Mouse (Mus musculus) R1 (cell line): ENCODE results near the gene Fndc5.

ENCODE experiments used
- DNase-seq: peaks from one replicate; pipeline ENCODE4 v3.0.0-alpha.2; 2018; ENCODE audit warnings: low read depth, low spot score

The Fndc5 gene

GRCm38 (mm10) chr4:129136579-129137391 lies at the start of gene Fndc5:
Fndc5 (plus strand) TSS chr4:129136999.
- peak; percentile 27 for DNase-seq

GRCm38 (mm10) chr4:129087850-129088249 lies 48.9 kb upstream of the Fndc5 start:
- DNase-seq, result peak; percentile 69

DNA sequence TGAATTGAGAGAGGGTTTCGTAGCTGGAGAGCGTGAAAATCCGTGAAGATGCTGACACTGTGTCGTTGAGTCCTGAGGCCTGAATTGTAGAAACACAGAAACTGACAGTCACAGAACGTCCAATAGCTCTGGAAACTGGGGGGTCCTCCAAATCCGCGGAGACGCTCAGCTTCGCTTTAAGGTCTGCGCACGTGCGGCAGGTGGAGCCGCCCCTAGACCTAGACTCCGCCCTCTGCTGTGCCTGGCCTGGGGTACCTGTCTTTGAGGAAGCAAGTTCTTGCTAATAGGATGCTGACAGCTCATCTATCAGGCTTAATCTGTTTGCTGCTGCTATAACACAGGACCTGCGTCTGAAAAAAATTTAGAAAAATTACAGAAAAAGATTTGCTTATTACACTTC lies 41.5 kb upstream of the Fndc5 start:
- no peak for DNase-seq

GRCm38 (mm10) chr4:129097006-129097405 lies 39.8 kb upstream of the Fndc5 start:
- DNase-seq, result peak; percentile 57

DNA sequence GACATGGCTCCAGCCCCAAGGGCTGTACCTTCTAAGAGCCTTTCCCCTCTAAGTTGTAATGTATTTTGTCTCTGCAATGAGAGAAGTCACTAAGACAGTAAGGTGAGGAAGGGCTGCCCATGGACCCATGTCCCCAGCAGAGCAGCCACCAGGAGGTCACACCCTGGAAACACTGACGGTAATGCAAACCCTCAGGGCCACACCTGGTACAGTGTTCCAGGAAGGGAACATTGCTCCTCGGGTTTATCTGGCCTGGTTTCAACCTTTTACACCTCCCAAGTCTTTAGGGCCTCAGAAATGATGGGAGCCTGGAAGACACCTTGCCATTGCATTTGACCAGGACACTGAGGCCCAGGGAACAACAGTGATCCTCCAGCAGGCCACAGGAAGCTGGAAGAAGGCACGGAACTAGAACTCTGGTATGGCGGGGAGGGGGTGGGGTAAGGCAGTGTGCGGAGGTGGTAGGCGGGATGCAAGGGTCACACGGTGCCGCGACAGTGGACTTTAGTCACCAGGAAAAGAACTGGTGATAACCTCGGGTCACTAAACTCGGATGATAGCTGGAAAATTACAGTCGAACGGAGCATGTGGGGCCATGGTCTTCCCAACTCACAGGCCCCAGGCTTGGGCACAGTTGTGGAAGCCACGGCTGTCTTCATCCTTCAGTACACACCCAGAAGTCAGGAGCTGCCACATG lies 34.5 kb upstream of the Fndc5 start:
- no peak for DNase-seq

- DNase-seq, result peak; percentile 37
These were observed 31.4 kb upstream of the Fndc5 start, which contains the start of gene Tmem54 for GRCm38 (mm10) chr4:129105356-129105755. Tmem54 (plus strand) TSS chr4:129105548.

DNA sequence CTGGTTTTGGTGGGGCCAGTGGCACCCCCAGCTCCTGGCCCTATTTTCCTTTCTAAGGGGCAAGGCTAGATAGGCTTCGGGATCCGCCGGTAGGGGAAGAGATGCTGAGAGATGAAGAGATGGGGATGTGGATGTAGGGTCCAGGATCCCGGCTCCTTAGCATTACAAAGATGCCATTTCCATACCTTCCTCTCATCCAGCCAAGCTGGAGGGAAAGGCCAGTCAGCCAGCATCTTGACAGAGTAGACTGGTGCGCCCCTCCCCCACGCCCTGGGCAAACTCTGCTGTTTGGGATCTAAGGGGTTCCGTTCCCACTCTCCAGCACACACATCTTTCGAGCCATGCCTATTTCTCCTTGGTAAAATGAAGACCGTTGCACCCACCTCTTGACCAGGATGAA lies 30.7 kb upstream of the Fndc5 start:
- DNase-seq, result no peak

GRCm38 (mm10) chr4:129107348-129107899 lies 29.4 kb upstream of the Fndc5 start:
- DNase-seq, result no peak

- no peak for DNase-seq
These were observed 28.2 kb upstream of the Fndc5 start for GRCm38 (mm10) chr4:129108624-129109023.

GRCm38 (mm10) chr4:129110804-129111203 lies 26.0 kb upstream of the Fndc5 start:
- no peak for DNase-seq

- peak; percentile 75 for DNase-seq
These were observed 25.4 kb upstream of the Fndc5 start for GRCm38 (mm10) chr4:129111350-129111749.

DNA sequence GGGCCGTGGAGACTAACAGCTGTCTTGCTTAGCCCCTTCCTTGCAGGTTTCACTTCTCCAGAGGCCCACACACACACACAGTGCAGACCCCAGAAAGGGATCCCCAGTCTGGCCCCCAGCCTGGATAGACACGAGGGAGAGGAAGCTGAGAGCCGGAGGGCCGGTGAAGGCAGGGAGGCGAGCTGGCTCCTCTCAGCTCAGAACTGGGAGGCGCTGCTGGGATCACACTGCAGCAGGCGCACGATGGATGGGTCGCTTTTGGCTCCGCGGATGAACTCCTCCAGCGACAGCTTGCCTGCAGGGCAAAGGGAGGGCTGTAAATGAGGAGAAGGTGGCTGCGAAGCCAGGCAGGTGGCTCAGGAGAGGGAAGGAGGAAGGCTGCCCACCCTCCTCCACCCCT lies 24.6 kb upstream of the Fndc5 start:
- DNase-seq, result no peak

DNA sequence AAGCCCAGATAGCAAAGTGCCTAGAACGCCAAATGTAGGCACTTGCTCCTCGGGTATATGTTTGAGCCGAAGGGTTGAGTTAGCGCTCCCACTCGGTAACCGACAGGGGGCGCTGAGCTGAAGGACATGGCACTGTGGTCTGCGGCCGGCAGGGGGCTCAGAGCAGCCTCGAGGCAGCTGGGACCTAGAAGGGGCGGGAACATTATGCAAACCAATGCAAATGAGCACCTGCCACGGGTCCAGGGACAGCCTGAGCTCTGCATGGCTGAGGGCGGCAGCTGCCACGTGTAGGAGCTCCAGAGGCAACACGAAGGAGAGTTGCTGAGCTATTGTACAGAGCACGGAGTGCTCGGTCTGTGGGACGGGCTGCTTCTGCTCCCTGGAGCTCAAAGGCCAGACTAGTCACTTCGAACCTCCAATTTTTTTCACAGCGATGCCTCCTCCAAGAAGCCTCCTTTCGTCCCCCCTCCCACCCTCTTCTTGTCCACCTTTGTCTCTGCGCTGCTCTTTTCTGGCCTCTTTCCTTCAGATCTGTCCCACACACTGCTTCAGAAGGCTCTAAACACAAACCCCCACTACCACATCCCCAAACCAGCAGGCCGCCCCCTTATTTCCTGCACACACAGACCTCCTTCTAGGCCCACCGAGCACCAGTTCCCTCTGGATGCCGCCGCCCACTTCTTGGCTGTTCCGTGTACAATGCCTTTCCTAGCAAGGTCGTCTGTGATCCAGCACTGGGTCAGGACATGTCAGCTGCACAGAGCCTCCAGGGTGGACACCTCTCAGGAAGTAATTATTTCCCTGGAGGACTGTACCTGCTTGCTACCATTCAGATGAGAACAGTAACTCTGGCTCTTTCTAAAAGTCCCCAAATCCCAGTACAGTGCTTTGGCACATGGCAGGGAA lies 23.5 kb upstream of the Fndc5 start:
- peak; percentile 98 for DNase-seq

GRCm38 (mm10) chr4:129116703-129117102 lies 20.1 kb upstream of the Fndc5 start:
- DNase-seq, result no peak

- peak; percentile 24 for DNase-seq
These were observed 18.9 kb upstream of the Fndc5 start for GRCm38 (mm10) chr4:129117720-129118510.

- DNase-seq, result no peak
These were observed 17.1 kb upstream of the Fndc5 start for GRCm38 (mm10) chr4:129119708-129120107.

DNA sequence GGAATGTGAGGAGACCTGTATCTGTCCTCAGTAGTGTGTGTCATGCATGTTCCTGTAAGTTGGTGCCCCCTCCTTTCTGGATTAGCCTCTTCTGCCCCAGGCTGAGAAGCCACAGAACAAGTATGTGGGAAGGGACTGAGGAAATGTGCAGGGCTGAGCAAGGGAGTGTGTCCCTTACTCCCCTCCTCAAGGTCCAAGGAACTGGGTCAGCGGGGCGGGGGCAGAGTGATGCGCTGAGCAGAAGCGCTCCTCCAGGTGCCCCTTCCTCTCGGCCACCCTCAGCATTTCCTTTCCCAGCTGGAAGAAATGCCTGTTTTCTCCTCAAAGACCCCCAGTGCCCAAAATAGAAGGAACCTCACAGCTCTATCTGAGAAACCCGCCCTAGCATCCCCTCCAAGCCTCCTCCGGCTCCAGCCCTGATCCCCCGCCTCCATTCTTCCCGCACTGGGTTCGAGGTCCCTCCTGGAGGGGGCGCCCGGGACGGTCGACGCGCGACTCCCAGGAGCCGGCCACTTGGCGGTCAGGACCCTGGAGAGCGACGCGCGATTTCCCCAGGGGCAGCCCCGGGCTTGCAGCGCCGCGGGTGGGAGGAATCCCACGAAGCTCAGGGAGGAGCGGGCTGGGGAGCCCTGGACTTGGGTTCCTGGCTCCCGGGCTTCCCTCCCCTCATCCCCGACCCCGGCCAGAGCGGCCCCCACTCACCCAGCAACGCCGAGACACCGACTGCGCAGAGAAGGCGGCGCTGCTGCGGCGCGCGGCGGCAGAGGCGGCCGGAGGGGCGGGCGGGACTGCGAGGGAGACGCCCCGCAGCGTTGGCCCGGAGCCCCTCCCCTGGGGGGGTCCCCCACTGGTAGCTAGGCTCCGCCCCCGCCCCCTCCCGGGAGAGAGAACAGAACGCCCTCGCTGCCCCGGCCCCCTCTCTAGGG lies 16.0 kb upstream of the Fndc5 start:
- peak; percentile 85 for DNase-seq

GRCm38 (mm10) chr4:129121569-129122086 lies 15.2 kb upstream of the Fndc5 start, which contains the start of gene Hpca:
Hpca (minus strand) TSS chr4:129122036.
- DNase-seq, result peak; percentile 57

DNA sequence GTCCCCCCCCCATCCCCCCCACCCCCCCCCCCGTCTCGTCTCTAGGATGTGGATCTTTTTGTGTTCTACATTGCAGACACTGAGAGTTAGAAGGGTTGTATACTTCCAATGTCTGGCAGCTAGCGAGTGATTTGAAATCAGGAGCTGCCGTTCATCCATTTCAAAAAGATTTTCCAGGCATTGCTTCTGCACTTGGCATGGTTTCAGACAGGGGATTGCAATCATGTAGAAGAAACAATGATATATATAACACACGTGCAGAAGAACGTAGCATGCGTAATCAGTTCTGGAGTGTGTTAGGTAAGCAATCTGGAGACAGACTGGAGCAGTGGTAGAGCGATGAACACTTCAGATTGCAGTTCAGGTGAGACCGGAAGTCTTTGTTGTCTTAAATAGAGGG lies 14.7 kb upstream of the Fndc5 start:
- no peak for DNase-seq
